Mouse (Mus musculus) fibroblast of lung, adult 2 months (primary cell): ENCODE data around the gene Trpm8.

Experiments used
- DNase-seq: peaks from one replicate; pipeline ENCODE4 v3.0.0-alpha.2; 2011; ENCODE audit warnings: low read depth

Gene Trpm8

DNA sequence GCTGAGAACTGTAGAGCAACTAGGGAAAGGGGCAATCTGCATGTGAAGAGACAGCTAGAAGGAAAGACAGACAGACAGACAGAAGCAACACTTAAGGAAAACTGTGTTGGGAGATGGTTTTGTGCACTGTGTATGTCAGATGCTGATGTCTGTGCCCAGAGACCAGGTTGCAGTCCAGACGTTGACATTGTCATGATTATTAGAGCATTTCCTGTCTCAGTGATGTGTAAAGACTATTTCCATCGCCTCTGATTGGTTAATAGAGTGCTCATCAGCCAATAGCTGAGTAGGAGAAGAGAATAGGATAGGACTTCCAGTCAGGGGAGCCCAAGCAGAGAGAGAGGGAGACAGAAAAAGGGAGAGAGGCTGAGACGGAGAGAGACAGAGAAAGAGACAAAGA lies 155.1 kb downstream of the Trpm8 start:
- DNase-seq: no peak

- DNase-seq: no peak
These were observed 155.8 kb downstream of the Trpm8 start for GRCm38 (mm10) chr1:88433096-88433883.

GRCm38 (mm10) chr1:88434057-88434456 lies 156.6 kb downstream of the Trpm8 start:
- DNase-seq: no peak

DNA sequence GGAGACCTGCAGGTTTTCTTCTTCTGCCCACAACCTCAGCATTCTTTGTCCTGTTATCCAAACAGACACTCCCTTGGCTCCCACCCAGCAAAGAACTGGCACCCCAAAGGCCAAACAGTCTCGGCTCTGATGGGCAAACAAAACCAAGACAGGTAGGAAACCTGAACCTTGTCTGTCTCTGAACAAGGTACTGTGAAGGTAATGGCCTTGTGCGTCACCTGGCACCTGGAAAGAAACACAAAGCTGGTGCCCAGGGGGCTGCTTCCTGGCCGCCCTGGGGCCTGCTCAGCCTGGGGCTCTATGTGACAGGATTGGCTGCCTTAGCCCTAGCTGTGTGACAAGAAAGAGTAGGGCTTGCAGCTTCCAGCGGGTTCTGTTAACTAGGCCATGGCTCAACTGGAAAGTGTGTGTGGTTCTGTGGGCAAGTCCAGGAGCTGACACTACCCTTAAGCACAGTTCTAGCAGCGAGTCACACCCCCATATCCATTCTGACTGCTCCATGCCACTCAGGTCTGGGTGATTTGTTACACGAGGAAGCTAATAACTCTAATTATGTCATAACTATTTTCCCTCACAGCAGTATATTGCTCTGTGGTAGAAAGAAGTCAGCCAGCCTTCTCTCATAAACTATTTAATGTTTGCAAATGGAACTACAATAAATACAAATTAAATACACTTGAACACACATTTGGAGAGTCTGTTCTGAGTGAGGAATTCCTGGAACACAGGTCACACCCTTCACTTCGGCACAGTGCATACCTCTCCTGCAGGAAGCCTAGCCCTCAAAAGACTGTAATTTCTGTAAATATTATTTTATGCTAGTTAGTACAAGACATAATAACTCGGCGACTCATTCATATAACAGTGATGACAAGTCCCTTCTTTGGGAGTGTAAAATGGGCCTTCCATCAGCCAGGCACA lies 160.0 kb downstream of the Trpm8 start:
- no peak for DNase-seq
